Mouse (Mus musculus): ENCODE results near the gene Elp1. TPM values are rescaled to one million over a fixed set of nuclear protein-coding genes. Genes with fewer than 3 reads are reported as not detected.

Elp1 gene
- 35.5 and 40.1 TPM in 2 replicates for total RNA-seq (2021)
- long read RNA-seq, full-length matches to known transcripts, result 10 of 31 reads
- long read RNA-seq, partial matches to known transcripts, result 17 of 31 reads
- long read RNA-seq, other reads (novel, unspliced or antisense), result 4 of 31 reads

- DNase-seq, result peak; percentile 97
These were observed at the start of gene Elp1, which contains the start of gene Fam206a for GRCm38 (mm10) chr4:56801907-56802668. TSS of gene Elp1 (minus strand) at chr4:56802331. TSS of gene Fam206a (plus strand) at chr4:56802345.

GRCm38 (mm10) chr4:56850724-56851123 is 48.6 kb upstream of the Elp1 start:
- DNase-seq, result no peak

GRCm38 (mm10) chr4:56848044-56848443 is 45.9 kb upstream of the Elp1 start:
- no peak for DNase-seq

GRCm38 (mm10) chr4:56847400-56847799 is 45.3 kb upstream of the Elp1 start:
- DNase-seq, result no peak

- DNase-seq, result no peak
These were observed 43.9 kb upstream of the Elp1 start for GRCm38 (mm10) chr4:56845896-56846533.

GRCm38 (mm10) chr4:56844911-56845310 is 42.8 kb upstream of the Elp1 start:
- no peak for DNase-seq

- no peak for DNase-seq
These were observed 41.8 kb upstream of the Elp1 start for GRCm38 (mm10) chr4:56843963-56844362.

GRCm38 (mm10) chr4:56842501-56842900 is 40.4 kb upstream of the Elp1 start:
- no peak for DNase-seq

- DNase-seq, result no peak
These were observed 38.2 kb upstream of the Elp1 start for GRCm38 (mm10) chr4:56840297-56840696.

- DNase-seq, result peak; percentile 47
These were observed 35.5 kb upstream of the Elp1 start for GRCm38 (mm10) chr4:56837661-56838060.

- DNase-seq, result peak; percentile 14
These were observed 29.9 kb upstream of the Elp1 start for GRCm38 (mm10) chr4:56831998-56832397.

GRCm38 (mm10) chr4:56831013-56831609 is 29.0 kb upstream of the Elp1 start:
- DNase-seq, result no peak

- peak; percentile 16 for DNase-seq
These were observed 27.4 kb upstream of the Elp1 start for GRCm38 (mm10) chr4:56829511-56829921.

- DNase-seq, result no peak
These were observed 26.8 kb upstream of the Elp1 start for GRCm38 (mm10) chr4:56828932-56829331.

- peak; percentile 41 for DNase-seq
These were observed 22.1 kb upstream of the Elp1 start for GRCm38 (mm10) chr4:56824231-56824630.

GRCm38 (mm10) chr4:56820017-56820550 is 18.0 kb upstream of the Elp1 start:
- DNase-seq, result no peak

- no peak for DNase-seq
These were observed 13.0 kb upstream of the Elp1 start for GRCm38 (mm10) chr4:56815131-56815530.

GRCm38 (mm10) chr4:56812096-56812495 is 10.0 kb upstream of the Elp1 start:
- DNase-seq, result no peak

GRCm38 (mm10) chr4:56811642-56812041 is 9.5 kb upstream of the Elp1 start:
- no peak for DNase-seq

GRCm38 (mm10) chr4:56809050-56809449 is 6.9 kb upstream of the Elp1 start:
- no peak for DNase-seq

GRCm38 (mm10) chr4:56802669-56803150 is 579 bp upstream of the Elp1 start:
- no peak for DNase-seq

- no peak for DNase-seq
These were observed 10.8 kb downstream of the Elp1 start for GRCm38 (mm10) chr4:56791373-56791772.

GRCm38 (mm10) chr4:56771065-56771464 is 31.1 kb downstream of the Elp1 start:
- no peak for DNase-seq

All from adrenal gland, postnatal 25 days (tissue).